Mouse (Mus musculus) left cerebral cortex, postnatal 4 days (tissue): ENCODE results near the gene Tmsb4x. TPM values are rescaled to one million over a fixed set of nuclear protein-coding genes. Genes with fewer than 3 reads are reported as not detected.

Experiments
- DNase-seq: peaks from one replicate; pipeline ENCODE4 v3.0.0-alpha.2; 2022
- intact Hi-C: fragments of 180-260 bp; cut with DNase I; formaldehyde crosslinking; loops from one replicate; pipeline ENCODE4 v1.15.1; 2025
- total RNA-seq, 2 experiments: library from RNA; stranded (reverse); gene quantifications; 2 replicates each; pipeline ENCODE4 v1.2.3; 2021

Gene Tmsb4x
- total RNA-seq, result 1,000 to 10,000 TPM; 1,755 to 1,817 TPM

DNA sequence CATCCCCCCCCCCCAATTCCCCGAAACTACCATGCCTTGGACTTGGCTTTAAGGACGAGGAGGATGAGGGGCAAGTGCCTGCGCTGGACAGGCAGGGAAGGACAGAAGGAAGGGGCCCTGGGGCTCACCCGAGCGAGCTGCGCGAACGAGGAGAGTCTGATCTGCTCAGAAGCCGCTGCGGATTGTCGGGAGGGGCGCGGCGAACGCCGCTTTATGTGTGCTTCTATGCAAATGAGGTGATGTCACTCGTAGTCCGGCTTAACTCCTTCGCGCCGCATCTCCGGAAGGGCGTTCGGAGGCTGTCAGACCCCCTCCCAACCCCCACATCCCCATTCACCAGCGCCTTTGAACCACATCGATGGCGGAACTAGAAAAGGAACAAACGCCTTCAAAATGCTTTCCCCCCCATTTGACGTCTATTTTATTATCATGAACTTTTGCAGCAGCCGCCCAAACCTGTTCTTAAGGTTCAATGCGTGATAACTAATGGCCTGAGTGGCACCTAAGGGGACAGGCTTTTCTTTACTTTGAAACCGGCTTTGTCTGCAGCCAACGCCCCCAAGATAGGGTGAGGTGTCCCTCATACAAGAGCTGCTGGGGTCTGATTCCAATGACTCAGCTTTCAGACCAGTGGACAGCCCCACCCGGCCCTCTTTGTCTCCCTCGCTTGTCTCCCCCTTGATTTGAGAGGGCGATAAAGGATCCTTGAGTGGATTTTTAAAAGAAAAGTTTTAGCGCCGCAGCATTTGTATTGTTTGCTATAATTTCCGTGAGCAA lies at the start of gene Tmsb4x:
TSS of gene Tmsb4x (minus strand) at position 338 of the 777 bp plus-strand sequence.
- peak; percentile 87 for DNase-seq
- intact Hi-C loops, result loop anchor here (10.0 kb wide), 2 partner anchors 404 to 544 kb away; no protein-coding TSS in a partner anchor

GRCm38 (mm10) chrX:167241736-167242135 lies 32.6 kb upstream of the Tmsb4x start:
- intact Hi-C loops, result no loop called here
- no peak for DNase-seq

- intact Hi-C loops, result loop anchor here (10.0 kb wide), 2 partner anchors 575 to 1075 kb away; no protein-coding TSS in a partner anchor
- DNase-seq, result no peak
Observed at GRCm38 (mm10) chrX:167239293-167239921, 30.3 kb upstream of the Tmsb4x start.

GRCm38 (mm10) chrX:167233104-167233687 lies 24.1 kb upstream of the Tmsb4x start:
- peak; percentile 60 for DNase-seq
- intact Hi-C loops, result loop anchor here (10.0 kb wide), 2 partner anchors 568 to 1068 kb away; no protein-coding TSS in a partner anchor

- DNase-seq, result no peak
- intact Hi-C loops, result loop anchor here (10.0 kb wide), 2 partner anchors 566 to 1066 kb away; no protein-coding TSS in a partner anchor
Observed at GRCm38 (mm10) chrX:167231150-167231549, 22.0 kb upstream of the Tmsb4x start.

- intact Hi-C loops, result loop anchor here (10.0 kb wide), 2 partner anchors 565 to 1065 kb away; no protein-coding TSS in a partner anchor
- DNase-seq, result no peak
Observed at GRCm38 (mm10) chrX:167229819-167230218, 20.7 kb upstream of the Tmsb4x start.

DNA sequence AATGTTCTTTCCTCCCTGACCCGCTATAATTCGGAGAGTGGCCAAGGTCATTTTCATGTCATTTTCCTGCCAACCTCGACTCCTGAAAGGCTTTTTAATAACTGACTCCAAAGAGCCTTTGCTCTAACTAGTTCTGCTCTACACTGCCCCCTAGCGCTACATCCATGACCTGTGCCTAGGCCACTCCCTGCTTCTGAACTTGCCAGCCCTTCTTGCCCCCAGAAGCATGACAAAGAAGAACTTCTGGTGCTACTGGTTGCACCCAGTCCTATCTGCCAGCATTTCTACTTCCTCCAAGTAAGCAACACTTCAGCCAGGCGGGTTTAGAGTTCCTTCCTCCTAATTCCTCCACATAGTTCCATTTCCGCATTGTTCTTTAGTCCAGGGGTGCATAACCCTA lies 20.1 kb upstream of the Tmsb4x start:
- intact Hi-C loops, result no loop called here
- DNase-seq, result peak; percentile 52

DNA sequence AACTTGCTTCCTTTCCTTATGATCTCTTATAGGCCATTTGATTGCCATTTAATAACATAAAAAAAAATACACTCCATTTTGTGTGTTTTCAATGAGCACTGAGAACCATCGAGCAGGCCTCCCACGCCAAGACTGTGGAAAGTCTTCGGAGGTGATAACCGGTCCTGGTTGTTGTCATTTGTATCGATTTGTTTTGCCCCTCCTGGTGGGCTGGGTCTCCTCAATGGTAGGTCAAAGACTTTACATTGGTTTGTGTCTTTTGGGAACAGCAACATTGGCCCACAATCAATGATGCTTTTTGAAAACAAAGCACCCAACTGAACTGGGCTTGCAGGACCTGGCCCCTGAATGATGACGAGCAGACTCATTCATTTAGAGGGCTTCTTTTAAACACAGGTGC lies 18.6 kb upstream of the Tmsb4x start:
- DNase-seq, result no peak
- intact Hi-C loops, result no loop called here

GRCm38 (mm10) chrX:167227138-167227537 lies 18.0 kb upstream of the Tmsb4x start:
- no peak for DNase-seq
- intact Hi-C loops, result no loop called here

DNA sequence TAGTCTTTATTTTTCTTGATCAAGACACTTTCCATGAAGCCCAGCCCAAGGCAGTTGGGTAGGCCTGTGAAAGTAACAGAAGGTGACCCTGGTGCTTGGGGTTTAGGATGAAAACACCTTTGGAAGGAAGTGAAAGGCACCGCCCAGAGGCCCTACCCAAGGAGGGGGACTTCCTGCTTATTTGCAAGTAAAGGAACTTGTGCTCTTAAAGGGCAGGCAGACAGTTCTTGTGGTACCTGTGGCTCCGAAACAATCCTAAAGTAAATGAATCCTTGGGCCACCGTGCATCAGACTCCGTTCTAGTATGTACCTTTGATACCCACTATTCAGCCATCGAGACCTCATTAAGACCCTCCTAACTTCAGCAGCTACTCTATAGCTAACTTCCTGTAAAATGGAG lies 17.5 kb upstream of the Tmsb4x start:
- intact Hi-C loops, result no loop called here

GRCm38 (mm10) chrX:167212707-167213106 lies 3.6 kb upstream of the Tmsb4x start:
- intact Hi-C loops, result no loop called here
- DNase-seq, result peak; percentile 30

More for the DNA sequence above, 17.5 kb upstream of the Tmsb4x start:
- no peak for DNase-seq

GRCm38 (mm10) chrX:167211871-167212555 lies 2.9 kb upstream of the Tmsb4x start:
- intact Hi-C loops, result no loop called here
- DNase-seq, result no peak

GRCm38 (mm10) chrX:167210319-167210728 lies 1.2 kb upstream of the Tmsb4x start:
- no peak for DNase-seq
- intact Hi-C loops, result no loop called here

DNA sequence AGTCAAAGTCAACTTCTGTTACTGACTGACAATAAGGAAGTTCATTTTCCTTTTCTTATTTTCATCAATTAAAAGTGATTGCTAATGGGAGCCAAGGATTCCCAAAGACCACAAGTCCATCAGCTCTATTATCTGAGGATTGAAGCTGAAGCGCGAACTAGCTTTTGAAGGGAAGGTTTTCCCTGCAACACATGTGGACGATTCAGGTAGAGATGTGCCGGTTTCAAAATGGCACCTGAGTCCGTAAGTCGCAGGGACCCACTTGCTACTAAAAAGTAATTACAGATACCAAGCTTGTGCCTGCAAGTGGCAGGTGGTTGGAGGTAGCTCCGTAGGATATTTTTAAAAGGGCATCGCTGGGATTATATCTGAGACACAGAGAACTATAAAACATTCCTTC lies 713 bp upstream of the Tmsb4x start:
- intact Hi-C loops, result loop anchor here (10.0 kb wide), 2 partner anchors 405 to 545 kb away; no protein-coding TSS in a partner anchor
- DNase-seq, result no peak

GRCm38 (mm10) chrX:167208506-167208820 lies 652 bp downstream of the Tmsb4x start:
- intact Hi-C loops, result loop anchor here (10.0 kb wide), 2 partner anchors 404 to 544 kb away; no protein-coding TSS in a partner anchor

GRCm38 (mm10) chrX:167207741-167208505 lies 1.2 kb downstream of the Tmsb4x start:
- intact Hi-C loops, result loop anchor here (10.0 kb wide), 2 partner anchors 403 to 543 kb away; no protein-coding TSS in a partner anchor
- DNase-seq, result peak; percentile 46

More at GRCm38 (mm10) chrX:167208506-167208820, 652 bp downstream of the Tmsb4x start:
- peak; percentile 56 for DNase-seq

DNA sequence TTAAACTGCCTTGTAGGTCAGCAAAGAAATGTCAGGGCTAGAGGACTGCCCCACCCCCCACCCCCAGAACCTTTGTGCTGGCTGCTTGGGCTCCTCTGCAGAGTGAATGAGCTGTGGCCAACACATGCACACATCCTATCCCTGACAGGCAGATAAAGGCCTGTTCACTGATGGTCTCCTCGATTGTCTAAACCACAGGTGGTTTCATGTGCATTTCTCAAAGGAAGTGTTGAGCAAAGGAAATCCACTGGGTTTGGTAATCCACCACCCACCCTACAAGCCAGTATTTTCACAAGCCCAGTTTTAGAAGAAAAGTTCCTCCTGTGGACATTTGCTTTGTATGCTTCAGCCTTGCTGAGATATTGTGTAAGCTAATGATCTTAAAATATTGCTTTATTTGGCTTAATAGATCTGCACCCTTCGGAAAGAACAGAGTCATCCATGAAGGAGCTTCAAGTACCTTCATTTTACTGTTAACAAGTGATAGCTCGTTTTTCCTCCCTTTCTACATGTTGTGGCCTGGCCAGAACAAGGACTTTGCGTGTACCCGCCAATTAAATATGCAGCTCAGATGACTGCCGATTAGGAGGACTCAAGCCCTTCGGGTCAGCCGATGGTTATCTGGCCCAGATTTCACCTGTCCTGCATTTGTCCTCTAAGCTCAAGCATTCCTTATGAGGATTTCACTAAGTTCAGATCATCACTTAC lies 3.1 kb downstream of the Tmsb4x start:
- intact Hi-C loops, result loop anchor here (10.0 kb wide), 2 partner anchors 401 to 541 kb away; no protein-coding TSS in a partner anchor
- peak; percentile 3 for DNase-seq

GRCm38 (mm10) chrX:167201365-167201764 lies 7.8 kb downstream of the Tmsb4x start:
- intact Hi-C loops, result loop anchor here (10.0 kb wide), 2 partner anchors 397 to 537 kb away; no protein-coding TSS in a partner anchor
- DNase-seq, result no peak

DNA sequence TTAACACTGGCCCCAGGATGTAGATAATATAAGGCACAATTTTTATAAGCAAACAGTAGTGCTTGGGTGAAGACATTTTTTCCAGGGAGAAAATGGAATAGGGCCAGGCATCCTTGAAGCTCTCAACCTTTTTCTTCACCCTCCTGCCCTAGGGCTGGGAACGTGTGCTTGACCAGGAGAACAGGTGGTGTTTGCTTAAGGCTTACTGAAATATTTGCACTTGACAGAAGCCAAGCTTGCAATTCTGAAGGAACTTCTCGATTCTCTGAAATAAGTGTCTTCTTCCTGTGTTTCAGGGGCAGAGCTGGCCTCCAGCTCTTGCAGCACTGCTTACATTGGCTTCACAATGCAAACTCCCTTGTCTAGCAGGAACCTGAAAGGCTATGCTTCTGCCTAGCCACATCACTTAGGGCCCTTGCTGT lies 13.9 kb downstream of the Tmsb4x start:
- DNase-seq, result no peak

More for the DNA sequence above, 13.9 kb downstream of the Tmsb4x start:
- intact Hi-C loops, result no loop called here
